Mouse (Mus musculus): Measurements from ENCODE around the gene Plcxd3. TPM values are rescaled to one million over a fixed set of nuclear protein-coding genes. Genes with fewer than 3 reads are reported as not detected.
"Not testable (repeated sequence)": the region's sequence is repeated elsewhere in the genome, so short reads cannot be mapped to it uniquely, and the experiment has no call there.

The Plcxd3 gene
- polyA plus RNA-seq, 1 experiment from 2014 or later, result 26.3 TPM

DNA sequence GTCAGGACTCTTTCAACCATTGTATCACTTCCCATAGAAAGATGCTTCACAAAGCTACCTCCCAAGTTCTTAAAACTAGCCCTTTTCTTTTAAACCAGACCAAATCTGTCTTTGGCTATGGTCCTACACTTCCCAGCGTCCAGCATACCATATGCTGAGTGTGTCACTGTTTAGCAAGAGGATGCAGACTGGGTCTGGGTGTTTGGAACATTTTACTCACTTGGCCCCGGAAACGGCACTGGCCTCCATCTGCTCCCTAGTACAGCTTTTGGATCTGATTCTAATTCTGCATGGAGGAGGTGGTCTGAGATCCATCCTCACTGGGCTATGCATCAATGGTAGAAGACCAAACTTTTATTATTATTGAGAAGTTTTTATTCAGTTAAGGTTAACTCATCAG, 122.7 kb downstream of the Plcxd3 start:
- DNase-seq (ENCODE audit: low spot score) (no peak), ATAC-seq (no peak)
- Histone ChIP-seq H3K4me2 (ENCODE audit: low read length) (no peak overlapping the region), H3K4me3 (ENCODE audit: low read depth, low read length) (no peak overlapping the region), H3K4me1 (ENCODE audit: control insufficient read depth, insufficient read depth, low read length) (no peaks in the 10 kb centered on the region), H3K9me3 (replicated peaks; ENCODE audit: control insufficient read depth, low read length) (no peaks in the 10 kb centered on the region), H3K36me3 (ENCODE audit: control insufficient read depth, insufficient read depth, low read length) (no peaks in the 10 kb centered on the region), H3K27me3 (replicated peaks; ENCODE audit: control insufficient read depth, insufficient read depth, low read length) (no peaks in the 10 kb centered on the region), H3K27ac (ENCODE audit: low read depth, low read length) (no peak overlapping the region), H3K9ac (ENCODE audit: low read length) (no peak overlapping the region)
- WGBS, result 82% methylated on average over 3 of the region's 3 CpGs

DNA sequence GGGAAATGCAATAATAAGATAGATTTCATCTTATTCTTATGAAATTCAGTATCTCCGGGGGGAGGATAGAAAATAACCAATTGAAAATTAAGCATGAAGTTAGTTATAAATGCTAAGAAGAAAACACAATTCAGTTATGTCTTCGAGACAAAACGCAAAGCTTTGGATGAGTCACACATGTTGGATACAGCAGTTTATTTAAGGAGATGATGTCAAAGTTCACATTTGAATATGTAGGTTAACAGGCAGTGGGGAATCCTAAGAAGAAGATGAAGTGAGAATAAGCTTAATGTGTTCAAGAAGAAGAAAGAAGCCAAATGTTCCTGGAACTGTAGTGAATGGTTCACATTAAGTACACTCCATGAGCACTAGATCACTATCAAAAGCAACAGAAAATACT, 128.1 kb downstream of the Plcxd3 start:
- no peaks in the 10 kb centered on the region for H3K4me1 ChIP-seq (ENCODE audit: control insufficient read depth, insufficient read depth, low read length)
- H3K36me3 ChIP-seq (ENCODE audit: control insufficient read depth, insufficient read depth, low read length), result no peaks in the 10 kb centered on the region
- DNase-seq (ENCODE audit: low spot score) (no peak), ATAC-seq (no peak)
- 89% methylated on average over 3 of the region's 3 CpGs for WGBS
- no peak overlapping the region for H3K9ac ChIP-seq (ENCODE audit: low read length)
- H3K4me3 ChIP-seq (ENCODE audit: low read depth, low read length), result no peak overlapping the region
- no peak overlapping the region for H3K4me2 ChIP-seq (ENCODE audit: low read length)
- no peaks in the 10 kb centered on the region for H3K27me3 ChIP-seq (replicated peaks; ENCODE audit: control insufficient read depth, insufficient read depth, low read length)
- H3K9me3 ChIP-seq (replicated peaks; ENCODE audit: control insufficient read depth, low read length), result no peaks in the 10 kb centered on the region
- no peak overlapping the region for H3K27ac ChIP-seq (ENCODE audit: low read depth, low read length)

- Histone ChIP-seq H3K27ac (ENCODE audit: low read depth, low read length) (no peak overlapping the region), H3K4me1 (ENCODE audit: control insufficient read depth, insufficient read depth, low read length) (no peaks in the 10 kb centered on the region), H3K9me3 (replicated peaks; ENCODE audit: control insufficient read depth, low read length) (no peaks in the 10 kb centered on the region), H3K4me2 (ENCODE audit: low read length) (no peak overlapping the region), H3K9ac (ENCODE audit: low read length) (no peak overlapping the region), H3K36me3 (ENCODE audit: control insufficient read depth, insufficient read depth, low read length) (no peaks in the 10 kb centered on the region), H3K4me3 (ENCODE audit: low read depth, low read length) (no peak overlapping the region), H3K27me3 (replicated peaks; ENCODE audit: control insufficient read depth, insufficient read depth, low read length) (no peaks in the 10 kb centered on the region)
- WGBS, result 84% methylated on average over 4 of the region's 4 CpGs
- ATAC-seq (no peak), DNase-seq (ENCODE audit: low spot score) (no peak)
Measured at GRCm38 (mm10) chr15:4503826-4504225, 128.5 kb downstream of the Plcxd3 start.

- Histone ChIP-seq H3K4me2 (ENCODE audit: low read length) (no peak overlapping the region), H3K27me3 (replicated peaks; ENCODE audit: control insufficient read depth, insufficient read depth, low read length) (no peaks in the 10 kb centered on the region), H3K4me1 (ENCODE audit: control insufficient read depth, insufficient read depth, low read length) (no peaks in the 10 kb centered on the region), H3K36me3 (ENCODE audit: control insufficient read depth, insufficient read depth, low read length) (0 out of 2 replicates have a peak, but pooled peaks cover 3% of the 10 kb centered on the region), H3K27ac (ENCODE audit: low read depth, low read length) (no peak overlapping the region), H3K9me3 (replicated peaks; ENCODE audit: control insufficient read depth, low read length) (no peaks in the 10 kb centered on the region), H3K9ac (ENCODE audit: low read length) (no peak overlapping the region), H3K4me3 (ENCODE audit: low read depth, low read length) (no peak overlapping the region)
- no peak for DNase-seq (ENCODE audit: low spot score)
- 87% methylated on average over 1 of the region's 1 CpGs for WGBS
- ATAC-seq, result no peak
Measured at GRCm38 (mm10) chr15:4514724-4515123, 139.4 kb downstream of the Plcxd3 start.

GRCm38 (mm10) chr15:4524598-4524997, 149.3 kb downstream of the Plcxd3 start:
- Histone ChIP-seq H3K4me2 (ENCODE audit: low read length) (no peak overlapping the region), H3K27ac (ENCODE audit: low read depth, low read length) (no peak overlapping the region), H3K36me3 (ENCODE audit: control insufficient read depth, insufficient read depth, low read length) (no peaks in the 10 kb centered on the region), H3K9me3 (replicated peaks; ENCODE audit: control insufficient read depth, low read length) (no peaks in the 10 kb centered on the region), H3K4me1 (ENCODE audit: control insufficient read depth, insufficient read depth, low read length) (no peaks in the 10 kb centered on the region), H3K27me3 (replicated peaks; ENCODE audit: control insufficient read depth, insufficient read depth, low read length) (no peaks in the 10 kb centered on the region), H3K9ac (ENCODE audit: low read length) (no peak overlapping the region), H3K4me3 (ENCODE audit: low read depth, low read length) (no peak overlapping the region)
- ATAC-seq (no peak), DNase-seq (ENCODE audit: low spot score) (no peak)
- 66% methylated on average over 3 of the region's 3 CpGs for WGBS

- ATAC-seq (no peak), DNase-seq (ENCODE audit: low spot score) (no peak)
- Histone ChIP-seq H3K4me3 (ENCODE audit: low read depth, low read length) (no peak overlapping the region), H3K27me3 (replicated peaks; ENCODE audit: control insufficient read depth, insufficient read depth, low read length) (no peaks in the 10 kb centered on the region), H3K27ac (ENCODE audit: low read depth, low read length) (no peak overlapping the region), H3K9ac (ENCODE audit: low read length) (no peak overlapping the region), H3K4me1 (ENCODE audit: control insufficient read depth, insufficient read depth, low read length) (no peaks in the 10 kb centered on the region), H3K9me3 (replicated peaks; ENCODE audit: control insufficient read depth, low read length) (no peaks in the 10 kb centered on the region), H3K4me2 (ENCODE audit: low read length) (no peak overlapping the region), H3K36me3 (ENCODE audit: control insufficient read depth, insufficient read depth, low read length) (no peaks in the 10 kb centered on the region)
- 86% methylated on average over 2 of the region's 2 CpGs for WGBS
Measured at GRCm38 (mm10) chr15:4533700-4534099, 158.4 kb downstream of the Plcxd3 start.

- no peak for ATAC-seq
- no peak overlapping the region for H3K9ac ChIP-seq (ENCODE audit: low read length)
- WGBS, result 82% methylated on average over 5 of the region's 5 CpGs
- H3K4me2 ChIP-seq (ENCODE audit: low read length), result no peak overlapping the region
- no peaks in the 10 kb centered on the region for H3K27me3 ChIP-seq (replicated peaks; ENCODE audit: control insufficient read depth, insufficient read depth, low read length)
- no peaks in the 10 kb centered on the region for H3K36me3 ChIP-seq (ENCODE audit: control insufficient read depth, insufficient read depth, low read length)
- H3K9me3 ChIP-seq (replicated peaks; ENCODE audit: control insufficient read depth, low read length), result no peaks in the 10 kb centered on the region
- no peak overlapping the region for H3K27ac ChIP-seq (ENCODE audit: low read depth, low read length)
- DNase-seq (ENCODE audit: low spot score), result peak; percentile 1
- H3K4me3 ChIP-seq (ENCODE audit: low read depth, low read length), result no peak overlapping the region
- no peaks in the 10 kb centered on the region for H3K4me1 ChIP-seq (ENCODE audit: control insufficient read depth, insufficient read depth, low read length)
Measured at GRCm38 (mm10) chr15:4559121-4559520, 183.8 kb downstream of the Plcxd3 start.

GRCm38 (mm10) chr15:4561431-4561970, 186.2 kb downstream of the Plcxd3 start:
- no peak for DNase-seq (ENCODE audit: low spot score)

GRCm38 (mm10) chr15:4595521-4595920, 220.2 kb downstream of the Plcxd3 start:
- H3K9ac ChIP-seq (ENCODE audit: low read length); H3K27ac ChIP-seq (ENCODE audit: low read depth, low read length); ATAC-seq; H3K4me3 ChIP-seq (ENCODE audit: low read depth, low read length); H3K4me2 ChIP-seq (ENCODE audit: low read length); H3K4me1 ChIP-seq (ENCODE audit: control insufficient read depth, insufficient read depth, low read length); H3K9me3 ChIP-seq (replicated peaks; ENCODE audit: control insufficient read depth, low read length); H3K27me3 ChIP-seq (replicated peaks; ENCODE audit: control insufficient read depth, insufficient read depth, low read length); DNase-seq (ENCODE audit: low spot score); H3K36me3 ChIP-seq (ENCODE audit: control insufficient read depth, insufficient read depth, low read length): not testable (repeated sequence)
- 92% methylated on average over 8 of the region's 8 CpGs for WGBS

More at GRCm38 (mm10) chr15:4561431-4561970, 186.2 kb downstream of the Plcxd3 start:
- Histone ChIP-seq H3K27ac (ENCODE audit: low read depth, low read length) (no peak overlapping the region), H3K27me3 (replicated peaks; ENCODE audit: control insufficient read depth, insufficient read depth, low read length) (no peaks in the 10 kb centered on the region), H3K4me2 (ENCODE audit: low read length) (no peak overlapping the region), H3K9me3 (replicated peaks; ENCODE audit: control insufficient read depth, low read length) (no peaks in the 10 kb centered on the region), H3K4me3 (ENCODE audit: low read depth, low read length) (no peak overlapping the region), H3K9ac (ENCODE audit: low read length) (no peak overlapping the region), H3K4me1 (ENCODE audit: control insufficient read depth, insufficient read depth, low read length) (no peaks in the 10 kb centered on the region), H3K36me3 (ENCODE audit: control insufficient read depth, insufficient read depth, low read length) (no peaks in the 10 kb centered on the region)
- no peak for ATAC-seq
- WGBS, result 61% methylated on average over 6 of the region's 6 CpGs

All from forebrain, embryonic 14.5 days (tissue).